Mouse (Mus musculus) neural tube, embryonic 12.5 days (tissue): ENCODE data around the gene Krtap17-1. TPM values are rescaled to one million over a fixed set of nuclear protein-coding genes. Genes with fewer than 3 reads are reported as not detected.

ENCODE experiments used
- ATAC-seq: fragments of 200-750 bp; cut with Nextera tagmentation; 2 replicates; pipeline ENCODE4 v1.8.0; 2017; ENCODE audit warnings: low read depth, mild to moderate bottlenecking, moderate TSS enrichment, moderate library complexity; ENCODE audit not compliant: low FRiP score
- H3K27ac ChIP-seq: fragments of 300-500 bp; sonication (generic); 2 replicates; pipeline ENCODE4 v1.5.1; 2016
- H3K27me3 ChIP-seq: fragments of 300-500 bp; sonication (generic); replicated peaks from 2 replicates; pipeline ENCODE4 v1.6.1; 2016; ENCODE audit warnings: mild to moderate bottlenecking
- H3K36me3 ChIP-seq: fragments of 300-500 bp; sonication (generic); 2 replicates; pipeline ENCODE4 v1.6.1; 2016; ENCODE audit warnings: mild to moderate bottlenecking
- H3K4me1 ChIP-seq: fragments of 300-500 bp; sonication (generic); 2 replicates; pipeline ENCODE4 v1.6.1; 2016
- H3K4me2 ChIP-seq: fragments of 300-500 bp; sonication (generic); replicated peaks from 2 replicates; pipeline ENCODE4 v1.6.1; 2016; ENCODE audit warnings: mild to moderate bottlenecking
- H3K4me3 ChIP-seq: fragments of 300-500 bp; sonication (generic); 2 replicates; pipeline ENCODE4 v1.5.1; 2016
- H3K9ac ChIP-seq: fragments of 300-500 bp; sonication (generic); 2 replicates; pipeline ENCODE4 v1.6.1; 2016; ENCODE audit warnings: mild to moderate bottlenecking
- H3K9me3 ChIP-seq: fragments of 300-500 bp; sonication (generic); 2 replicates; pipeline ENCODE4 v1.6.1; 2016; ENCODE audit warnings: mild to moderate bottlenecking
- WGBS: fragments of 180-500 bp; shearing (Covaris S2); methylation state at CpG from one replicate; pipeline ENCODE4 v1.1.7; 2016; 5-methylcytosine and 5-hydroxymethylcytosine counted together
- polyA plus RNA-seq: library from polyadenylated mRNA; unstranded; fragments of >200 nt; fragmentation: Nextera tagmentation; extraction: Ambion mirVana; gene quantifications from 2 replicates; pipeline ENCODE4 v1.2.1, GENCODE M21; 2016

Gene Krtap17-1
- polyA plus RNA-seq, 1 experiment from 2014 or later, result not detected

GRCm38 (mm10) chr11:99999091-99999490, 5.3 kb upstream of the Krtap17-1 start:
- no peaks in the 10 kb centered on the region for H3K9me3 ChIP-seq
- H3K4me1 ChIP-seq, result no peaks in the 10 kb centered on the region
- no peak overlapping the region for H3K27ac ChIP-seq
- WGBS, result 92% methylated on average over 7 of the region's 7 CpGs
- H3K4me2 ChIP-seq, result no peak overlapping the region
- no peak overlapping the region for H3K4me3 ChIP-seq
- H3K36me3 ChIP-seq, result no peaks in the 10 kb centered on the region
- 0 out of 2 replicates have a peak, but pooled peaks cover 2% of the 10 kb centered on the region for H3K27me3 ChIP-seq
- ATAC-seq, result no peak
- no peak overlapping the region for H3K9ac ChIP-seq

- Histone ChIP-seq H3K36me3 (no peaks in the 10 kb centered on the region), H3K27me3 (peaks cover 9% of the 10 kb centered on the region; the same call in 1 of the 2 replicates), H3K4me3 (no peak overlapping the region), H3K4me2 (no peak overlapping the region), H3K4me1 (0 out of 2 replicates have a peak, but pooled peaks cover 4% of the 10 kb centered on the region), H3K27ac (no peak overlapping the region), H3K9me3 (no peaks in the 10 kb centered on the region), H3K9ac (no peak overlapping the region)
- ATAC-seq, result no peak
- 54% methylated on average over 4 of the region's 4 CpGs for WGBS
Observed at GRCm38 (mm10) chr11:99994384-99994661, 529 bp upstream of the Krtap17-1 start.

- no peak for ATAC-seq
- H3K4me2 ChIP-seq, result no peak overlapping the region
- peaks cover 9% of the 10 kb centered on the region; the same call in 1 of the 2 replicates for H3K27me3 ChIP-seq
- H3K9ac ChIP-seq, result no peak overlapping the region
- 69% methylated on average over 3 of the region's 3 CpGs for WGBS
- H3K4me3 ChIP-seq, result no peak overlapping the region
- 0 out of 2 replicates have a peak, but pooled peaks cover 4% of the 10 kb centered on the region for H3K4me1 ChIP-seq
- no peaks in the 10 kb centered on the region for H3K36me3 ChIP-seq
- no peaks in the 10 kb centered on the region for H3K9me3 ChIP-seq
- no peak overlapping the region for H3K27ac ChIP-seq
Observed at GRCm38 (mm10) chr11:99990571-99990970, 3.2 kb downstream of the Krtap17-1 start.

- H3K27me3 ChIP-seq, result peaks cover 9% of the 10 kb centered on the region; the same call in 1 of the 2 replicates
- no peak overlapping the region for H3K9ac ChIP-seq
- ATAC-seq, result no peak
- H3K4me2 ChIP-seq, result no peak overlapping the region
- no peak overlapping the region for H3K27ac ChIP-seq
- 0 out of 2 replicates have a peak, but pooled peaks cover 4% of the 10 kb centered on the region for H3K4me1 ChIP-seq
- WGBS, result 86% methylated on average over 6 of the region's 6 CpGs
- H3K4me3 ChIP-seq, result no peak overlapping the region
- H3K36me3 ChIP-seq, result no peaks in the 10 kb centered on the region
- H3K9me3 ChIP-seq, result no peaks in the 10 kb centered on the region
Observed at GRCm38 (mm10) chr11:99989881-99990405, 3.9 kb downstream of the Krtap17-1 start.

- no peak for ATAC-seq
- no peak overlapping the region for H3K4me2 ChIP-seq
- H3K4me1 ChIP-seq, result 0 out of 2 replicates have a peak, but pooled peaks cover under 1% of the 10 kb centered on the region
- no peaks in the 10 kb centered on the region for H3K9me3 ChIP-seq
- H3K27ac ChIP-seq, result no peak overlapping the region
- H3K36me3 ChIP-seq, result no peaks in the 10 kb centered on the region
- H3K9ac ChIP-seq, result no peak overlapping the region
- H3K4me3 ChIP-seq, result no peak overlapping the region
- peaks cover 6% of the 10 kb centered on the region; the same call in 1 of the 2 replicates for H3K27me3 ChIP-seq
- WGBS, result 97% methylated on average over 3 of the region's 3 CpGs
Observed at GRCm38 (mm10) chr11:99988530-99988929, 5.3 kb downstream of the Krtap17-1 start.

- Histone ChIP-seq H3K9me3 (no peaks in the 10 kb centered on the region), H3K36me3 (no peaks in the 10 kb centered on the region), H3K27ac (no peak within 1 kb of the TSS), H3K9ac (no peak within 1 kb of the TSS), H3K4me3 (no peak within 1 kb of the TSS), H3K4me1 (no peaks in the 10 kb centered on the region), H3K27me3 (no peaks in the 10 kb centered on the region), H3K4me2 (no peak within 1 kb of the TSS)
- WGBS, result 82% methylated on average over 8 of the region's 8 CpGs
- no peak for ATAC-seq
Observed at GRCm38 (mm10) chr11:99986180-99986647, 7.6 kb downstream of the Krtap17-1 start, which contains the start of gene Krtap16-1. Gene Krtap16-1 (minus strand): TSS chr11:99986597.

GRCm38 (mm10) chr11:99985291-99986092, 8.3 kb downstream of the Krtap17-1 start:
- Histone ChIP-seq H3K9ac (no peak overlapping the region), H3K27me3 (no peaks in the 10 kb centered on the region), H3K36me3 (no peaks in the 10 kb centered on the region), H3K27ac (no peak overlapping the region), H3K9me3 (no peaks in the 10 kb centered on the region), H3K4me1 (no peaks in the 10 kb centered on the region), H3K4me3 (no peak overlapping the region), H3K4me2 (no peak overlapping the region)
- no peak for ATAC-seq
- WGBS, result 86% methylated on average over 20 of the region's 20 CpGs

GRCm38 (mm10) chr11:99983442-99983841, 10.4 kb downstream of the Krtap17-1 start:
- ATAC-seq, result no peak
- Histone ChIP-seq H3K9ac (no peak overlapping the region), H3K4me3 (no peak overlapping the region), H3K9me3 (no peaks in the 10 kb centered on the region), H3K36me3 (no peaks in the 10 kb centered on the region), H3K27me3 (no peaks in the 10 kb centered on the region), H3K4me1 (no peaks in the 10 kb centered on the region), H3K27ac (no peak overlapping the region), H3K4me2 (no peak overlapping the region)
- WGBS, result 90% methylated on average over 1 of the region's 1 CpGs

- WGBS, result 89% methylated on average over 9 of the region's 9 CpGs
Observed at GRCm38 (mm10) chr11:99982731-99983130, 11.1 kb downstream of the Krtap17-1 start.

GRCm38 (mm10) chr11:99978953-99979352, 14.8 kb downstream of the Krtap17-1 start, which contains the start of gene Krtap29-1:
Gene Krtap29-1 (minus strand): TSS chr11:99979053.
- H3K9me3 ChIP-seq, result 0 out of 2 replicates have a peak, but pooled peaks cover 4% of the 10 kb centered on the region
- no peak within 1 kb of the TSS for H3K4me3 ChIP-seq
- H3K36me3 ChIP-seq, result no peaks in the 10 kb centered on the region
- no peak for ATAC-seq
- no peaks in the 10 kb centered on the region for H3K27me3 ChIP-seq
- no peaks in the 10 kb centered on the region for H3K4me1 ChIP-seq
- no peak within 1 kb of the TSS for H3K4me2 ChIP-seq
- H3K27ac ChIP-seq, result no peak within 1 kb of the TSS
- H3K9ac ChIP-seq, result no peak within 1 kb of the TSS
- whole genome bisulfite sequencing, result 59% methylated on average over 5 of the region's 5 CpGs

More at GRCm38 (mm10) chr11:99982731-99983130, 11.1 kb downstream of the Krtap17-1 start:
- Histone ChIP-seq H3K9me3 (no peaks in the 10 kb centered on the region), H3K4me1 (no peaks in the 10 kb centered on the region), H3K27ac (no peak overlapping the region), H3K4me3 (no peak overlapping the region), H3K4me2 (no peak overlapping the region), H3K9ac (no peak overlapping the region), H3K27me3 (no peaks in the 10 kb centered on the region), H3K36me3 (no peaks in the 10 kb centered on the region)
- no peak for ATAC-seq

- Histone ChIP-seq H3K27ac (no peak overlapping the region), H3K9ac (no peak overlapping the region), H3K4me3 (no peak overlapping the region), H3K36me3 (no peaks in the 10 kb centered on the region), H3K4me2 (no peak overlapping the region), H3K4me1 (no peaks in the 10 kb centered on the region), H3K9me3 (no peaks in the 10 kb centered on the region), H3K27me3 (no peaks in the 10 kb centered on the region)
- WGBS, result 59% methylated on average over 2 of the region's 2 CpGs
- no peak for ATAC-seq
Observed at GRCm38 (mm10) chr11:99965961-99966360, 27.8 kb downstream of the Krtap17-1 start.

GRCm38 (mm10) chr11:99964213-99964612, 29.6 kb downstream of the Krtap17-1 start:
- no peaks in the 10 kb centered on the region for H3K9me3 ChIP-seq
- no peaks in the 10 kb centered on the region for H3K36me3 ChIP-seq
- no peak overlapping the region for H3K9ac ChIP-seq
- H3K27ac ChIP-seq, result no peak overlapping the region
- H3K27me3 ChIP-seq, result no peaks in the 10 kb centered on the region
- 43% methylated on average over 6 of the region's 6 CpGs for WGBS
- H3K4me1 ChIP-seq, result no peaks in the 10 kb centered on the region
- no peak for ATAC-seq
- H3K4me3 ChIP-seq, result no peak overlapping the region
- no peak overlapping the region for H3K4me2 ChIP-seq
